Mouse (Mus musculus) limb, embryonic 14.5 days (tissue): ENCODE results near the gene Ypel4. TPM values are rescaled to one million over a fixed set of nuclear protein-coding genes. Genes with fewer than 3 reads are reported as not detected.

Source experiments
- ATAC-seq: fragments of 200-750 bp; cut with Nextera tagmentation; 2 replicates; pipeline ENCODE4 v1.8.0; 2017; ENCODE audit warnings: low read depth, moderate number of reproducible peaks, moderate TSS enrichment; ENCODE audit not compliant: low FRiP score
- DNase-seq: peaks from one replicate; pipeline ENCODE4 v3.0.0-alpha.2; 2015; ENCODE audit warnings: low spot score
- H3K27ac ChIP-seq: fragments of 300-500 bp; sonication (generic); replicated peaks from 2 replicates; pipeline ENCODE4 v1.5.1; 2014; ENCODE audit warnings: low read depth, mild to moderate bottlenecking, low read length, moderate library complexity, mixed read lengths
- H3K27me3 ChIP-seq: fragments of 300-500 bp; sonication (generic); 2 replicates; pipeline ENCODE4 v1.6.1; 2014; ENCODE audit warnings: low read length, mixed read lengths; ENCODE audit not compliant: control insufficient read depth, insufficient read depth
- H3K36me3 ChIP-seq: fragments of 300-500 bp; sonication (generic); 2 replicates; pipeline ENCODE4 v1.6.1; 2014; ENCODE audit warnings: mild to moderate bottlenecking, low read length, moderate library complexity, mixed read lengths; ENCODE audit not compliant: control insufficient read depth, insufficient read depth
- H3K4me1 ChIP-seq: fragments of 300-500 bp; sonication (generic); 2 replicates; pipeline ENCODE4 v1.6.1; 2014; ENCODE audit warnings: antibody characterized with exemption, low read length, mixed read lengths; ENCODE audit not compliant: control insufficient read depth, insufficient read depth
- H3K4me2 ChIP-seq: fragments of 300-500 bp; sonication (generic); replicated peaks from 2 replicates; pipeline ENCODE4 v1.6.1; 2014; ENCODE audit warnings: low read depth, mild to moderate bottlenecking, low read length, moderate library complexity; ENCODE audit not compliant: severe bottlenecking
- H3K4me3 ChIP-seq: fragments of 300-500 bp; sonication (generic); replicated peaks from 2 replicates; pipeline ENCODE4 v1.5.1; 2014; ENCODE audit warnings: low read length
- H3K9ac ChIP-seq: fragments of 300-500 bp; sonication (generic); 2 replicates; pipeline ENCODE4 v1.6.1; 2014; ENCODE audit warnings: mild to moderate bottlenecking, low read depth, low read length, moderate library complexity; ENCODE audit not compliant: severe bottlenecking
- H3K9me3 ChIP-seq: fragments of 300-500 bp; sonication (generic); 2 replicates; pipeline ENCODE4 v1.6.1; 2016; ENCODE audit warnings: low read length; ENCODE audit not compliant: control insufficient read depth
- POLR2A ChIP-seq: fragments of 200-500 bp; IDR thresholded peaks from 2 replicates; pipeline ENCODE4 v1.8.0; 2012; ENCODE audit warnings: inconsistent platforms, mild to moderate bottlenecking, moderate library complexity, borderline replicate concordance; ENCODE audit not compliant: insufficient read depth, insufficient read length; ENCODE audit errors: extremely low read depth
- WGBS: fragments of 180-500 bp; shearing (Covaris S2); extraction: QIAGEN DNeasy Blood & Tissue Kit; methylation state at CpG from one replicate; pipeline ENCODE4 v1.1.7; 2014; 5-methylcytosine and 5-hydroxymethylcytosine counted together
- polyA plus RNA-seq, 2 experiments: library from polyadenylated mRNA; depleted of rRNA in 1 of 2; stranded (reverse) in 1 of 2; unstranded in 1 of 2; fragments of >200 nt; fragmentation: Nextera tagmentation in 1 of 2; extraction: Ambion mirVana in 1 of 2; gene quantifications; 2 replicates each; pipeline versions ENCODE4 v1.2.1 to v1.2.3; 2012 to 2014

The Ypel4 gene
- polyA plus RNA-seq (2012; rRNA removed) (13.2 and 14.6 TPM in 2 replicates), polyA plus RNA-seq (2014; fragmentation: Nextera tagmentation; extraction: Ambion mirVana) (7.4 and 9.0 TPM in 2 replicates)

GRCm38 (mm10) chr2:84733579-84734300 lies at the start of gene Ypel4:
Ypel4 (plus strand) TSS chr2:84734058.
- Histone ChIP-seq H3K9ac (peak within 1 kb of the TSS; percentile 52), H3K4me2 (peak within 1 kb of the TSS; percentile 74), H3K36me3 (no peaks in the 10 kb centered on the region), H3K9me3 (no peaks in the 10 kb centered on the region), H3K4me3 (peak within 1 kb of the TSS; percentile 39), H3K27ac (no peak within 1 kb of the TSS; the same call in 1 of the 2 replicates), H3K4me1 (peaks cover 36% of the 10 kb centered on the region), H3K27me3 (no peaks in the 10 kb centered on the region)
- peak; percentile 48 for ATAC-seq
- 3% methylated on average over 8 of the region's 8 CpGs for WGBS
- no peak for DNase-seq
- TF ChIP-seq POLR2A, result no peak

- no peaks in the 10 kb centered on the region for H3K27me3 ChIP-seq
- H3K4me2 ChIP-seq, result no peak overlapping the region
- no peak for TF ChIP-seq POLR2A
- H3K27ac ChIP-seq, result no peak overlapping the region
- 83% methylated on average over 2 of the region's 2 CpGs for WGBS
- DNase-seq (no peak), ATAC-seq (no peak)
- H3K9ac ChIP-seq, result no peak overlapping the region
- H3K9me3 ChIP-seq, result no peaks in the 10 kb centered on the region
- H3K4me3 ChIP-seq, result no peak overlapping the region
- H3K36me3 ChIP-seq, result peaks cover 78% of the 10 kb centered on the region
- no peaks in the 10 kb centered on the region for H3K4me1 ChIP-seq
Measured at GRCm38 (mm10) chr2:84688080-84688844, 45.6 kb upstream of the Ypel4 start.

- H3K9me3 ChIP-seq, result no peaks in the 10 kb centered on the region
- ATAC-seq (no peak), DNase-seq (no peak)
- peaks cover 82% of the 10 kb centered on the region for H3K36me3 ChIP-seq
- no peak overlapping the region for H3K27ac ChIP-seq
- no peak for TF ChIP-seq POLR2A
- H3K27me3 ChIP-seq, result no peaks in the 10 kb centered on the region
- H3K4me1 ChIP-seq, result no peaks in the 10 kb centered on the region
- 94% methylated on average over 12 of the region's 12 CpGs for WGBS
- no peak overlapping the region for H3K4me3 ChIP-seq
- no peak overlapping the region for H3K4me2 ChIP-seq
- no peak overlapping the region for H3K9ac ChIP-seq
Measured at GRCm38 (mm10) chr2:84690050-84690449, 43.8 kb upstream of the Ypel4 start.

- Histone ChIP-seq H3K4me1 (no peaks in the 10 kb centered on the region), H3K36me3 (peaks cover 75% of the 10 kb centered on the region), H3K4me2 (no peak overlapping the region), H3K9ac (no peak overlapping the region), H3K27ac (no peak overlapping the region), H3K9me3 (no peaks in the 10 kb centered on the region), H3K27me3 (no peaks in the 10 kb centered on the region), H3K4me3 (no peak overlapping the region)
- TF ChIP-seq POLR2A, result no peak
- ATAC-seq (no peak), DNase-seq (no peak)
- WGBS, result 92% methylated on average over 5 of the region's 5 CpGs
Measured at GRCm38 (mm10) chr2:84695007-84695695, 38.7 kb upstream of the Ypel4 start.

GRCm38 (mm10) chr2:84703497-84703896 lies 30.4 kb upstream of the Ypel4 start:
- Histone ChIP-seq H3K9me3 (no peaks in the 10 kb centered on the region), H3K4me2 (no peak overlapping the region), H3K9ac (no peak overlapping the region), H3K4me3 (no peak overlapping the region), H3K27me3 (no peaks in the 10 kb centered on the region), H3K4me1 (no peaks in the 10 kb centered on the region), H3K27ac (no peak overlapping the region), H3K36me3 (peaks cover 56% of the 10 kb centered on the region)
- DNase-seq (no peak), ATAC-seq (no peak)
- WGBS, result 100% methylated on average over 1 of the region's 1 CpGs
- no peak for TF ChIP-seq POLR2A
